Mouse (Mus musculus) ES-Bruce4 (cell line): ENCODE measurements around the gene 1700102P08Rik. TPM values are rescaled to one million over a fixed set of nuclear protein-coding genes. Genes with fewer than 3 reads are reported as not detected.

ENCODE experiments used
- H3K27ac ChIP-seq: 2 replicates; pipeline ENCODE4 v1.5.1; 2012; ENCODE audit warnings: low read length, inconsistent platforms; ENCODE audit not compliant: insufficient read depth
- H3K27me3 ChIP-seq: 2 replicates; pipeline ENCODE4 v1.6.1; 2012; ENCODE audit warnings: mild to moderate bottlenecking, low read length, inconsistent platforms; ENCODE audit not compliant: control insufficient read depth, poor library complexity, insufficient read depth, severe bottlenecking
- H3K36me3 ChIP-seq: 2 replicates; pipeline ENCODE4 v1.6.1; 2012; ENCODE audit warnings: inconsistent platforms, mild to moderate bottlenecking, low read length, moderate library complexity; ENCODE audit not compliant: control insufficient read depth, poor library complexity, insufficient read depth, severe bottlenecking
- H3K4me1 ChIP-seq: one replicate; pipeline ENCODE4 v1.8.1; 2011; ENCODE audit warnings: low read length; ENCODE audit not compliant: control insufficient read depth, insufficient read depth
- H3K4me3 ChIP-seq: 2 replicates; pipeline ENCODE4 v1.5.1; 2011; ENCODE audit warnings: low read depth, mild to moderate bottlenecking, low read length
- H3K9ac ChIP-seq: 2 replicates; pipeline ENCODE4 v1.6.1; 2012; ENCODE audit warnings: low read depth, mild to moderate bottlenecking, inconsistent platforms; ENCODE audit not compliant: poor library complexity, severe bottlenecking
- H3K9me3 ChIP-seq: replicated peaks from 2 replicates; pipeline ENCODE4 v1.6.1; 2012; ENCODE audit warnings: mild to moderate bottlenecking, low read length, inconsistent platforms; ENCODE audit not compliant: control insufficient read depth, poor library complexity, insufficient read depth, severe bottlenecking
- CTCF ChIP-seq: IDR thresholded peaks from one replicate; pipeline ENCODE4 v1.8.1; 2011; ENCODE audit warnings: low read depth, low read length
- EP300 ChIP-seq: IDR thresholded peaks from 2 replicates; pipeline ENCODE4 v1.6.1; 2011; ENCODE audit warnings: low read depth, low read length; ENCODE audit not compliant: insufficient read depth
- POLR2A ChIP-seq: IDR thresholded peaks from one replicate; pipeline ENCODE4 v1.8.1; 2011; ENCODE audit warnings: low read length; ENCODE audit not compliant: insufficient read depth
- polyA plus RNA-seq: library from polyadenylated mRNA; stranded (reverse); fragments of >200 nt; gene quantifications from 2 replicates; pipeline ENCODE4 v1.2.4, GENCODE M21; 2011; ENCODE audit warnings: low read depth; ENCODE audit not compliant: missing spikeins, insufficient read depth, insufficient read length

1700102P08Rik gene
- polyA plus RNA-seq, result not detected in 2 replicates

- peak within 1 kb of the TSS; percentile 66; the same call in 1 of the 2 replicates for H3K27ac ChIP-seq
- H3K4me1 ChIP-seq, result peaks cover 6% of the 10 kb centered on the region
- no peaks in the 10 kb centered on the region for H3K9me3 ChIP-seq
- peak within 1 kb of the TSS; percentile 36 for H3K9ac ChIP-seq
- no peaks in the 10 kb centered on the region for H3K27me3 ChIP-seq
- no peaks in the 10 kb centered on the region for H3K36me3 ChIP-seq
- H3K4me3 ChIP-seq, result peak within 1 kb of the TSS; percentile 59
- TF ChIP-seq EP300 (peak; percentile 51), POLR2A (no peak), CTCF (no peak)
These were observed at the start of gene 1700102P08Rik for GRCm38 (mm10) chr9:108392676-108393075. Gene 1700102P08Rik (plus strand): TSS chr9:108392805.

DNA sequence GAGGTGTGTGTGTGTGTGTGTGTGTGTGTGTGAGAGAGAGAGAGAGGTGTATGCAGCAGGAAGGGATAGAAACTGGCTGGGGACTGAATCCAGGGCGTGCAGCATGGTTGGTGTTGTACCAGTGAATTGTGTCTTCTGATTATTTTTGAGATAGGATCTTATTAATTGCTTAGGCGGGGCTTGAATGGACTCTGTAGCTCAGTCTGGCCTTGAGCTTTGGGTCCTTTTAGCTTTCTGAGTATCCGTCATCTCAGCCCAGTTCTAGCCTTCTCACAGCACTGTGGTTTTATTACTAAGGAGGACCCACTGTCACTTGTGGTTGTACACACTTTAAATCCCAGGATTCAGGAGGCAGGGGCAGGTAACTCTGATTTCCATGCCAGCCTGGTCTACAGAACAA, 49.3 kb upstream of the 1700102P08Rik start:
- Histone ChIP-seq H3K27ac (peak overlapping the region; percentile 52), H3K36me3 (no peaks in the 10 kb centered on the region), H3K9me3 (no peaks in the 10 kb centered on the region), H3K27me3 (no peaks in the 10 kb centered on the region), H3K4me1 (peaks cover 3% of the 10 kb centered on the region), H3K4me3 (no peak overlapping the region), H3K9ac (no peak overlapping the region)
- no peak for TF ChIP-seq CTCF
- no peak for TF ChIP-seq EP300
- no peak for TF ChIP-seq POLR2A

- no peaks in the 10 kb centered on the region for H3K36me3 ChIP-seq
- H3K4me1 ChIP-seq, result peaks cover 3% of the 10 kb centered on the region
- no peak overlapping the region for H3K27ac ChIP-seq
- H3K9me3 ChIP-seq, result no peaks in the 10 kb centered on the region
- no peak overlapping the region for H3K4me3 ChIP-seq
- no peak overlapping the region for H3K9ac ChIP-seq
- H3K27me3 ChIP-seq, result no peaks in the 10 kb centered on the region
- TF ChIP-seq CTCF (no peak), EP300 (no peak), POLR2A (no peak)
These were observed 48.8 kb upstream of the 1700102P08Rik start for GRCm38 (mm10) chr9:108343835-108344234.

DNA sequence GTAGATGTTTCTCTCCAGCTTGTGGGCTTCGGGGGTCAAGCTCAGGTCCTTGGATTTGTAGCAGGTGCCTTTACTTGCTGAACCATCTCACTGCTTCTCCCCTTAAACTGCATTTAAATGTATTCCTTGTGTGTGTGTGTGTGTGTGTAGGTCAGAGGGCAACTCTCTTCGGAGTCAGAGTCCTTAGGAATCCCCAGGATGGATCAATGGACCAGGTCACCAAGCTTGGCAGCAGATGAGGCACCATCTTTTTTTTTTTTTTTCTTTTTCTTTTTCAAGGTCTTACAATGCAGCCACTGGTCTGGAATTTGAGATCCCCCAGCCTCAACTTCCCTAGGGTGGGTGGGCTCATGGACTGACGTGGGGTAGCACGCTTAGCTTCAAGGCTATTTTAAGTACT, 48.1 kb upstream of the 1700102P08Rik start:
- H3K4me1 ChIP-seq, result peaks cover 3% of the 10 kb centered on the region
- H3K27ac ChIP-seq, result no peak overlapping the region
- no peaks in the 10 kb centered on the region for H3K9me3 ChIP-seq
- no peaks in the 10 kb centered on the region for H3K27me3 ChIP-seq
- TF ChIP-seq EP300, result no peak
- TF ChIP-seq POLR2A, result no peak
- no peak for TF ChIP-seq CTCF
- H3K4me3 ChIP-seq, result no peak overlapping the region
- no peak overlapping the region for H3K9ac ChIP-seq
- H3K36me3 ChIP-seq, result no peaks in the 10 kb centered on the region

GRCm38 (mm10) chr9:108347024-108347423, 45.6 kb upstream of the 1700102P08Rik start:
- H3K4me1 ChIP-seq, result no peaks in the 10 kb centered on the region
- H3K4me3 ChIP-seq, result peak overlapping the region; percentile 94
- no peaks in the 10 kb centered on the region for H3K27me3 ChIP-seq
- H3K36me3 ChIP-seq, result peaks cover 8% of the 10 kb centered on the region
- H3K9ac ChIP-seq, result peak overlapping the region; percentile 68
- TF ChIP-seq CTCF (no peak), EP300 (no peak), POLR2A (no peak)
- H3K27ac ChIP-seq, result peak overlapping the region; percentile 1; the same call in 1 of the 2 replicates
- no peaks in the 10 kb centered on the region for H3K9me3 ChIP-seq

GRCm38 (mm10) chr9:108347540-108348289, 44.9 kb upstream of the 1700102P08Rik start, which contains the start of gene Usp4:
Gene Usp4 (plus strand): TSS chr9:108347853.
- H3K4me3 ChIP-seq, result peak within 1 kb of the TSS; percentile 94
- peak within 1 kb of the TSS; percentile 68 for H3K9ac ChIP-seq
- peaks cover 8% of the 10 kb centered on the region for H3K36me3 ChIP-seq
- H3K4me1 ChIP-seq, result no peaks in the 10 kb centered on the region
- no peaks in the 10 kb centered on the region for H3K27me3 ChIP-seq
- TF ChIP-seq POLR2A (peak; percentile 33), CTCF (no peak), EP300 (no peak)
- H3K9me3 ChIP-seq, result no peaks in the 10 kb centered on the region
- peak within 1 kb of the TSS; percentile 1 for H3K27ac ChIP-seq
